Mouse (Mus musculus) liver, postnatal 0 days (tissue): Measurements from ENCODE around the gene Mobp.

Experiments used
- CTCF ChIP-seq: sonication (generic); IDR thresholded peaks from 2 replicates; pipeline ENCODE4 v1.5.1; 2016; ENCODE audit warnings: antibody characterized with exemption, low read depth
- EP300 ChIP-seq: IDR thresholded peaks from 2 replicates; pipeline ENCODE4 v1.6.1; 2016; ENCODE audit warnings: antibody characterized with exemption, low read depth, mild to moderate bottlenecking

- TF ChIP-seq CTCF (no peak), EP300 (no peak)
Observed at GRCm38 (mm10) chr9:120158047-120158446, 8.5 kb downstream of the Mobp start.
